Mouse (Mus musculus): ENCODE measurements around the gene Gm49776. TPM values are rescaled to one million over a fixed set of nuclear protein-coding genes. Genes with fewer than 3 reads are reported as not detected.
A peak's percentile ranks its signal among the peaks of the same experiment; 100 is the strongest.

The Gm49776 gene
- polyA plus RNA-seq, 1 experiment from 2014 or later, result 2.5 TPM

DNA sequence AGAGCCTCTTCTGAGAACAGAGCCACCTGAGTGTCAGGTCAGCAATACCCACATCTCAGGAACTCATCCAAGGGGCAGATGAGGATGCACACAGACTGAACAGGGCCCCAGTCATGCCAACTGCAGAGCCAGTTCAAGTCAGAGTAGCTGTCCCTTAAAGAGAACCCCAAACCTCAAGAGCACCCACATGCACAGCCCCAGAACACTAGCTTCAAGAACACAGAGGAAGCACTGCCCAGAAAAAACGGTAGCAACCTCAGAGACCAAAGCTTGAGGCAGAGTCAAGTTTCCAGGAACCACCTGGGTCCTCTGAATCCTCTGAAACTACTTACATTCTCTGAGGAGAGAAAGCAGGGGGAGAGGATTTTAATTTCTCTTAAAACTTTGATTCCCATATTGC, 24.7 kb downstream of the Gm49776 start:
- Histone ChIP-seq H3K9ac (no peak overlapping the region), H3K4me1 (peaks cover 53% of the 10 kb centered on the region), H3K4me2 (replicated peaks) (no peak overlapping the region), H3K36me3 (peaks cover 20% of the 10 kb centered on the region), H3K9me3 (replicated peaks) (no peaks in the 10 kb centered on the region), H3K27ac (replicated peaks) (no peak overlapping the region), H3K27me3 (no peaks in the 10 kb centered on the region), H3K4me3 (replicated peaks) (peak overlapping the region; percentile 87)
- 16% methylated on average over 1 of the region's 1 CpGs for WGBS
- ATAC-seq (ENCODE audit: insufficient number of reproducible peaks, low FRiP score, low TSS enrichment, low read depth), result no peak

DNA sequence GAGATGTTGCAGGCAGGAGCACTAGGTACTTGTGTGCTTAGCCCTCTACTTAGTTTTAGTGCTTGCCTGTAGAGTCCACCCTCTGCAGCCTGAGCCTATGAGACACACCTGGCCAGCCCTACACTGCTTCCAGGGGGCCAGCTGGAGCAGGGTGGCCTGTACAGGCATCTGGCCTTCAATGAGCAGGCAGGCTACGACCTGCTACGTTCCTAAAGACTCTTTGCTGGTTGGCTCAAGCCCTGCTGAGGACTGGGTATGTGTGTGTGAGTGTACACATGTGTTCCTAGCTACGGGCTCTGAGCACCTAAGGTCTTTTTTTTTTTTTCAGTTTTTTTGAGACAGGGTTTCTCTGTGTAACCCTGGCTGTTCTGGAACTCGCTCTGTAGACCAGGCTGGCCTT, 26.7 kb downstream of the Gm49776 start:
- ATAC-seq (ENCODE audit: insufficient number of reproducible peaks, low FRiP score, low TSS enrichment, low read depth), result no peak
- Histone ChIP-seq H3K9ac (no peak overlapping the region), H3K27ac (replicated peaks) (no peak overlapping the region), H3K4me2 (replicated peaks) (no peak overlapping the region), H3K9me3 (replicated peaks) (no peaks in the 10 kb centered on the region), H3K4me1 (peaks cover 50% of the 10 kb centered on the region), H3K36me3 (peaks cover 22% of the 10 kb centered on the region), H3K4me3 (replicated peaks) (no peak overlapping the region), H3K27me3 (no peaks in the 10 kb centered on the region)
- WGBS, result 77% methylated on average over 4 of the region's 4 CpGs

DNA sequence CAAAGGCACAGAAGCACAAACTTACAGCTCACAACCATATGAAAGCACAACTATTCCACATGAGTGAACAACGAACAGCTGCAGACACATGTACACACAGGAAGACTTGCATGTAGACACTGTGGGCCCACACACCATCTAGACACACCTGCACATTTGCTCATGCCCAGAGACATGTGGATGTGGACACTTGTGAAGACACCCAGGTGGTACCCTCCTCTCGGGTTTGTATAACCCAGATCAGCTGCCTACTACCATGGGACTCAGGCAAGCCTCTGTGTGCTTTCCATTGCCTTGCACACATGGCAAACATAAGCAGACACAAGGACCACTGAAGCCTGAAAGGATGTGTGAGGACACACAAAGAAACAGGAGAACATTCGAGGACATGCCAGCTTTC, 27.1 kb downstream of the Gm49776 start:
- ATAC-seq (ENCODE audit: insufficient number of reproducible peaks, low FRiP score, low TSS enrichment, low read depth), result no peak
- H3K27me3 ChIP-seq, result no peaks in the 10 kb centered on the region
- H3K4me1 ChIP-seq, result peaks cover 46% of the 10 kb centered on the region
- H3K4me2 ChIP-seq (replicated peaks), result no peak overlapping the region
- no peaks in the 10 kb centered on the region for H3K9me3 ChIP-seq (replicated peaks)
- 77% methylated on average over 3 of the region's 3 CpGs for WGBS
- H3K9ac ChIP-seq, result no peak overlapping the region
- H3K4me3 ChIP-seq (replicated peaks), result no peak overlapping the region
- peaks cover 26% of the 10 kb centered on the region for H3K36me3 ChIP-seq
- H3K27ac ChIP-seq (replicated peaks), result no peak overlapping the region

DNA sequence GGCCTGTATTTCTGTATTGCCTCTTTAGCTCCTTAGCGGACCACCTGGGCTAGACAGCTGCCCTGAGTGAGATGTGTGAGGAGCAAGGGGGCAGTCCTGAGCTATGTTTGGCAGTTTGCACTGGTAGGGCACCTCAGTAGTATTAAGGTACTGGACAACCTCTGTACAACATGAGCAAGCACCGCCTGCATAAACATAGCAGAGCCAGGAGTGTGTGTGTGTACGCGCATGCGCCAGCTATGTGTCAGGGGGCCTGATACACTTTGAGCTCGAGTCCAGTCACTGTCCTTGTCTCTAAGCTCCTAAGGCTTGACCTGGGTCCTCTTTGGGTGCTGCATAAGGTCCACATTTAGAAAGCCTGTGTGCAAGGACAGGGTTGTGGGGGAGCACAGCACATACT, 27.5 kb downstream of the Gm49776 start:
- Histone ChIP-seq H3K4me3 (replicated peaks) (no peak overlapping the region), H3K36me3 (peaks cover 31% of the 10 kb centered on the region), H3K4me1 (peaks cover 42% of the 10 kb centered on the region), H3K9ac (no peak overlapping the region), H3K27me3 (no peaks in the 10 kb centered on the region), H3K4me2 (replicated peaks) (no peak overlapping the region), H3K9me3 (replicated peaks) (no peaks in the 10 kb centered on the region), H3K27ac (replicated peaks) (0 out of 2 replicates have a peak overlapping the region, but pooled peaks have one; percentile 2)
- 90% methylated on average over 6 of the region's 6 CpGs for WGBS
- no peak for ATAC-seq (ENCODE audit: insufficient number of reproducible peaks, low FRiP score, low TSS enrichment, low read depth)

DNA sequence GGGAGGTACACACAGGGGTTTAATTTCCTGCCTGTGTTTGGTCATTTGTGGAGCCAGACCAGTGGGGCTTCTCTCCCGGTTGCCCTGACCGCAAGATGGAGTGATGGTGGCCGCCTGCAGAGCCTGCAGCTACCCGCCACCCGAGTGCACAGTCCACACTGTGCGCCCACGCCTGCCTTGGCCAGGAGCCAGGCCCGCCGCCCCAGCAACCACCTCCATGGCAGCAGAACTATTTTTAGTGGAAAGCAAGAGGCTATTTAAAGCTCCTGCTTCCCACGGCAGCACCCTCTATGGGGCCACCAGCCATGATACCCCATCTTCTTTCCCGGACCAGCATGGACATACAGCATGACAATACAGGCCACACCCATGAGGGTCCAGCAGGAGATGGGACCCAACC, 28.5 kb downstream of the Gm49776 start:
- 60% methylated on average over 11 of the region's 11 CpGs for WGBS
- 0 out of 2 replicates have a peak overlapping the region, but pooled peaks have one; percentile 0 for H3K4me2 ChIP-seq (replicated peaks)
- H3K27me3 ChIP-seq, result no peaks in the 10 kb centered on the region
- peaks cover 40% of the 10 kb centered on the region for H3K4me1 ChIP-seq
- H3K36me3 ChIP-seq, result peaks cover 41% of the 10 kb centered on the region
- no peak overlapping the region for H3K4me3 ChIP-seq (replicated peaks)
- no peak overlapping the region for H3K9ac ChIP-seq
- peak; percentile 39; the same call in 1 of the 2 replicates for ATAC-seq (ENCODE audit: insufficient number of reproducible peaks, low FRiP score, low TSS enrichment, low read depth)
- H3K27ac ChIP-seq (replicated peaks), result 0 out of 2 replicates have a peak overlapping the region, but pooled peaks have one; percentile 2
- no peaks in the 10 kb centered on the region for H3K9me3 ChIP-seq (replicated peaks)

DNA sequence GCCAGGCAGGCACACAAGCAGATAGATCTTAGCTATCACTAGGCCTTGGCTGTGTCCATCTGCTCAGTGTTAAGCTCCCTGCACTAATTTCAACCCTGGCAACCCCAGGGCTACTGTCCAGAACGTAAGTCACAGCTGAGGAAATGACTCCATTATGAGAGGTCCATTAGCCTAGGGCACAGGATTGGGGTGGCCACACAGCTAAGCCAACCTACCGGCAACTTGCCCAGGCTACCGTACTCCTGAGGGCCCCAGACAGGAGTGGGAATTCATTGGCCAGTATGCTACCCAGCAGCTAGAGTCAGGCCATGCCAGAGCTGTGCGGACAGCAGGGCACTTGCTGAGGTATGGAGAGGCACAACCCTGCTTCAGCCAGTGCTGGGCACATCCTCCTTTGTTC, 29.3 kb downstream of the Gm49776 start:
- Histone ChIP-seq H3K4me3 (replicated peaks) (no peak overlapping the region), H3K36me3 (peaks cover 48% of the 10 kb centered on the region), H3K9ac (no peak overlapping the region), H3K9me3 (replicated peaks) (no peaks in the 10 kb centered on the region), H3K4me2 (replicated peaks) (no peak overlapping the region), H3K27ac (replicated peaks) (no peak overlapping the region), H3K27me3 (no peaks in the 10 kb centered on the region), H3K4me1 (peaks cover 33% of the 10 kb centered on the region)
- no peak for ATAC-seq (ENCODE audit: insufficient number of reproducible peaks, low FRiP score, low TSS enrichment, low read depth)
- 83% methylated on average over 4 of the region's 4 CpGs for WGBS

DNA sequence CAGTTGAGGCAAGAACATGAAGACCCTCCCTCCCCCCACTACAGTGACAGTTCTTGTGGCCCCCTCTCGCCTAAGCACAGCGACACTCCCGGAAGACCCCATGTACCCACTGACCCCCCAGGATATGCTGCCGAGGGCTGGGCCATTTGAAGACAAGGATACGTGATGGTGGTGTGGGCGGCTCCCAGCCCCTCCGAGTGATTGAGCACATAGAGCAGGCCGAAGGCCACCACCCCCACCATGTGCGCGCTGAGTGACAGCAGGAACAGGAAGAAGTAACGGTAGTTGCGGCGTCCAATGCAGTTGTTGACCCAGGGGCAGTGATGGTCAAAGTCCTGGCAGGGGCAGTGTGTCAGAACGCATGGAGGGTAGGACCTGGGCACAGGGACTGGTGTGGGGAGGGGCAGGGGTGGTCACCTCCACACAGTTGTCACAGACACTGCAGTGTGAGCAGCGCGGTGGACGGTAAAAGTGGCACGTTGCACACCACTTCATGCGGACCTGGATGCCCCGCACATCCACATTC, 30.2 kb downstream of the Gm49776 start:
- H3K4me1 ChIP-seq, result peaks cover 24% of the 10 kb centered on the region; the same call in 1 of the 2 replicates
- 92% methylated on average over 20 of the region's 20 CpGs for WGBS
- H3K4me2 ChIP-seq (replicated peaks), result no peak overlapping the region
- H3K36me3 ChIP-seq, result peaks cover 57% of the 10 kb centered on the region
- no peaks in the 10 kb centered on the region for H3K27me3 ChIP-seq
- H3K27ac ChIP-seq (replicated peaks), result no peak overlapping the region
- no peak overlapping the region for H3K9ac ChIP-seq
- ATAC-seq (ENCODE audit: insufficient number of reproducible peaks, low FRiP score, low TSS enrichment, low read depth), result no peak
- H3K9me3 ChIP-seq (replicated peaks), result no peaks in the 10 kb centered on the region
- H3K4me3 ChIP-seq (replicated peaks), result no peak overlapping the region

DNA sequence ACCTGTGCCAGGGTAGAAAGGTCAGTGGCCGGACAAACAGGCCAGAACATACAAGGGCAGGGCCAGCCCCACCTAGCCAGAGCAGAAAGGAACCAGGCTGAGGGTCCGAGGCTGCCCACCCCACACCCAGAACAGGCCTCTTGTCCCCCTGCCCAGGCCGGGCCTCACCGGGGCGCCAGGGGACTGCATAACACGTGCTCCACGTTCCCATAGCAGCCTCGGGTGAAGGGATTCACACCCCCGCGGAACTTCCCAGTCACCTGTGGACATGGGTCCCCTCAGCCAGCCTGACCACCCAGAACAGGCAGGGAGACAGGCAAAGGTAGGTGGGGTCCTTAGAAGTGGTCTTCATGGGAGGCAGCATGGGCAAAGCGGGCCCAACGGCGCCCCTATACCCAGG, 30.9 kb downstream of the Gm49776 start:
- ATAC-seq (ENCODE audit: insufficient number of reproducible peaks, low FRiP score, low TSS enrichment, low read depth), result no peak
- Histone ChIP-seq H3K4me3 (replicated peaks) (no peak overlapping the region), H3K4me2 (replicated peaks) (no peak overlapping the region), H3K27me3 (no peaks in the 10 kb centered on the region), H3K36me3 (peaks cover 63% of the 10 kb centered on the region), H3K27ac (replicated peaks) (no peak overlapping the region), H3K9me3 (replicated peaks) (no peaks in the 10 kb centered on the region), H3K9ac (no peak overlapping the region), H3K4me1 (peaks cover 24% of the 10 kb centered on the region; the same call in 1 of the 2 replicates)
- 93% methylated on average over 13 of the region's 13 CpGs for WGBS

DNA sequence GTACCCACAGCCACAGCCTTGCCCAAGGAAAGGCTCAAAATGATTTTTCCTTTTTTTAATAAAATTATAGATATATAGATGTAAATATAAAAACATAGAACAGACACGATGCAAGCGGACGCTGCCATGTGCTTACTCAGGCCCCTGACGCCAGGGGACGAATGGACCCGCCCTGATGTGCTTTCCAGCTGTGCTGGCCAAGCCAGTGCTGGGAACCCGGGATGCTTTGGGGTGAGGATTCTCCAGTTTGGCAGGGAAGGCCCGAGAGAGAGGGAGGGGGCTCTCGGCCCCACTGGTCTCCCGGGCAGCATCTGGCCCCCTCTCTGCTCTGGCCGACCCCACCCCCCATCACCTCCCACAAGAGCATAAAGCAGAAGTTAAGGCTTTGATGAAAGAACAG, 35.9 kb downstream of the Gm49776 start:
- Histone ChIP-seq H3K9ac (no peak overlapping the region), H3K4me3 (replicated peaks) (no peak overlapping the region), H3K4me1 (peaks cover 9% of the 10 kb centered on the region), H3K27ac (replicated peaks) (no peak overlapping the region), H3K9me3 (replicated peaks) (no peaks in the 10 kb centered on the region), H3K36me3 (peaks cover 52% of the 10 kb centered on the region), H3K27me3 (no peaks in the 10 kb centered on the region), H3K4me2 (replicated peaks) (no peak overlapping the region)
- WGBS, result 85% methylated on average over 11 of the region's 11 CpGs
- no peak for ATAC-seq (ENCODE audit: insufficient number of reproducible peaks, low FRiP score, low TSS enrichment, low read depth)

DNA sequence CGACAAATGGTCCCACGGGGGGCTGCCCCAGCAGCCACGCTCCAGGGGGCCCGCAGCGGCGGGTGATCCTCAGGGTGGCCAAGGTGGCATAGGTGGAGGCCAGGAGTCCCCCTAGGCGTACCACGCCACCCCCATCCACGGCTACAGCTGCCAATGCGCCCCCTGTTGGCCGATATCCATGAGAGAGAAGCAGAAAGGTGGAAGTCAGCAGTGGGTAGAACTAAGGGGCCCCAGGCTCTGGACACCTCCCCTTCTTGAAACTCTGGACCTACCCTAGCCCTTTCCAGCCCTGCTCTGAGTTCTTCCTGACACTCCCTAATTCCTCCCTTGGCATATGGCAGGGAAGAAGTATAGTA, 36.6 kb downstream of the Gm49776 start:
- H3K9me3 ChIP-seq (replicated peaks), result no peaks in the 10 kb centered on the region
- no peak overlapping the region for H3K4me2 ChIP-seq (replicated peaks)
- H3K27ac ChIP-seq (replicated peaks), result no peak overlapping the region
- no peak overlapping the region for H3K9ac ChIP-seq
- peaks cover 45% of the 10 kb centered on the region for H3K36me3 ChIP-seq
- H3K4me1 ChIP-seq, result peaks cover 9% of the 10 kb centered on the region
- no peak for ATAC-seq (ENCODE audit: insufficient number of reproducible peaks, low FRiP score, low TSS enrichment, low read depth)
- 78% methylated on average over 11 of the region's 11 CpGs for WGBS
- H3K27me3 ChIP-seq, result no peaks in the 10 kb centered on the region
- no peak overlapping the region for H3K4me3 ChIP-seq (replicated peaks)

DNA sequence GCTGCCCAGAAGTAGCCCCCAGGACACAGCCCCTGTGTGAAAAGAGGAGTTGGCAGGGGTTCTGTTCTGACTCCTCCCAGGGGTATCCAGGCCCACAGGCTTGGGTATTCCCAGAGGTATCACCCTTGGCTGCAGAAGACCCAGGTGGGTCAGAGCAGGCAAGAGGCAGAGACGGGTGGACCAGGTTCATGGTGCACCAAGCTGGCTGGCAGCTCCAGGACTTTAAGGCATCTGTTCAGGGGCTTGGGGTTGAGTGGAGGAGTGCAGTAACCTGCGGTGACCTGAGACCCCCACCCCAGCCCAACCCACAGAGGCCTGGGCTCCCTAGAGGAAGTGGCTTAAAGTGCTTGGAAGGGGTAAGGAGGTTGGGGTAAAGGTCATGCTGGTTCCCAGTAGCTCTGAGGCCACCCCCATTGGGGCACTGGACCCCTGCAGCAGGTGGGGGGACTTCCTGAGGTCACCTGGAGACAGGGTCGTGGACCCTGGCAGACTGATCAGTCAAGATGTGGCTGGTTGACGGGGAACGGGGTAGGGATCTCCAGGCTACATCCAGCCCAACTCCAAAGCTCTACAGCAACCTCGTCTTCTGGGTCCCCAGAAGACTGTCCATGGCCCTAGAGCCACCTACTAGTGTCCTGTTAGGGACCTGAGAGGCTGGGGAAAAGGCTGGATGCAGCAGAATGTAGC, 37.1 kb downstream of the Gm49776 start:
- ATAC-seq (ENCODE audit: insufficient number of reproducible peaks, low FRiP score, low TSS enrichment, low read depth), result no peak
- Histone ChIP-seq H3K9ac (no peak overlapping the region), H3K27me3 (no peaks in the 10 kb centered on the region), H3K9me3 (replicated peaks) (no peaks in the 10 kb centered on the region), H3K36me3 (peaks cover 40% of the 10 kb centered on the region), H3K4me3 (replicated peaks) (no peak overlapping the region), H3K27ac (replicated peaks) (no peak overlapping the region), H3K4me2 (replicated peaks) (no peak overlapping the region), H3K4me1 (peaks cover 9% of the 10 kb centered on the region)
- WGBS, result 77% methylated on average over 6 of the region's 6 CpGs

DNA sequence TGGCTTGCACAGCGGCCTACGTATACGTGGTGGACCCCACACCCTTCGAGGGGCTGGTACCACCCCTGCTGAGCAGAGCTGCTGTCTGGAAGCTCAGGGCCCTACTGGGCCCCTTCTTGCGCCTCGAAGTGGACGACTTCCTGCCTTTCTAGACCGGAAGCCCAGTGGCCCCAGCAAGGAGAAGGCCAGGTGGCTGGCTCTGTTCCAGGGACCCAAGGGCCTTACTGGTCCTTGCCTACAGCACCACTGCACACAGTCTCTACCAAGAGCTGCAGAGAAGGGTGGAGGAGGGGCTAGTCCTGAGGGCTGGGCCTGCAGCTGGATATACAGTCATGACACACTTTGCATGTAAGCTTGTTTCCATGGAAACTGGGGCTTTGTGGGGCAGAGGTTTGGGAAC, 38.1 kb downstream of the Gm49776 start:
- no peak overlapping the region for H3K9ac ChIP-seq
- no peak for ATAC-seq (ENCODE audit: insufficient number of reproducible peaks, low FRiP score, low TSS enrichment, low read depth)
- 56% methylated on average over 8 of the region's 8 CpGs for WGBS
- H3K27ac ChIP-seq (replicated peaks), result no peak overlapping the region
- peaks cover 9% of the 10 kb centered on the region for H3K4me1 ChIP-seq
- H3K27me3 ChIP-seq, result no peaks in the 10 kb centered on the region
- H3K36me3 ChIP-seq, result peaks cover 30% of the 10 kb centered on the region
- no peak overlapping the region for H3K4me2 ChIP-seq (replicated peaks)
- no peaks in the 10 kb centered on the region for H3K9me3 ChIP-seq (replicated peaks)
- no peak overlapping the region for H3K4me3 ChIP-seq (replicated peaks)
